Mouse (Mus musculus) megakaryocyte, embryonic 14.5 days (primary cell): ENCODE results near the gene Cpxm2. TPM values are rescaled to one million over a fixed set of nuclear protein-coding genes. Genes with fewer than 3 reads are reported as not detected.

Experiments
- H3K27me3 ChIP-seq: replicated peaks from 2 replicates; pipeline ENCODE3; 2012; ENCODE audit warnings: inconsistent platforms
- H3K36me3 ChIP-seq: replicated peaks from 2 replicates; pipeline ENCODE3; 2012; ENCODE audit warnings: low read length, inconsistent platforms, mixed read lengths
- H3K4me1 ChIP-seq: 2 replicates; pipeline ENCODE4 v1.6.1; 2012; ENCODE audit warnings: inconsistent platforms
- H3K4me3 ChIP-seq: replicated peaks from 2 replicates; pipeline ENCODE3; 2012; ENCODE audit warnings: moderate library complexity, mild to moderate bottlenecking, inconsistent platforms
- H3K9me3 ChIP-seq: 2 replicates; pipeline ENCODE4 v1.6.1; 2012; ENCODE audit warnings: inconsistent platforms
- FLI1 ChIP-seq: IDR thresholded peaks from 2 replicates; pipeline ENCODE4 v1.6.1; 2012; ENCODE audit warnings: low read length, inconsistent platforms, mixed read lengths
- GATA1 ChIP-seq: IDR thresholded peaks from 3 replicates; pipeline ENCODE4 v1.6.1; 2012; ENCODE audit warnings: mixed read lengths, low read length, inconsistent platforms, borderline replicate concordance
- polyA plus RNA-seq: library from polyadenylated mRNA; stranded (reverse); fragments of >175 nt; gene quantifications from 2 replicates; pipeline ENCODE4 v1.2.3, GENCODE M21; 2012; ENCODE audit warnings: low replicate concordance; ENCODE audit not compliant: insufficient read depth

Cpxm2 gene
- polyA plus RNA-seq, 1 experiment, result not detected

DNA sequence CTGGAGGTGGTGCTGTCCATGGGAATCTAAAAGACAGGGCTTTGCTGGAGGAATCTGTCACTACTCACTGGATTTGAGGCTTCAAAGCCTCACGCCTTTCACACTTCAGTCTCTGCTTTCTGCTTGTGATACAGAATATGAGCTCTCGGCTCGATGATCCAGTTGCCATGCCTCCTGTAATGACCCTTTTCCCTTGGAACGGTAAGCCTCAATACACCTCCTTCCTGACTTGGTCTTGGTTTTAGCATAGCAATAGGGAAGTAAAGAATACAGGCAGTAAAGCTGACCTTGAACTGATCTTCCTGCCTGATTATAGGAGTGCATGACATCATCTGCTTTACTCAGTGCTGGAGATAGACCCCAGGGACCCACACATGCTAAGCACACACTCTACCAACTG is 49.2 kb downstream of the Cpxm2 start:
- no peak for TF ChIP-seq FLI1
- TF ChIP-seq GATA1, result no peak
- H3K4me3 ChIP-seq, result no peak overlapping the region
- H3K36me3 ChIP-seq, result no peaks in the 10 kb centered on the region
- H3K4me1 ChIP-seq, result no peaks in the 10 kb centered on the region
- 0 out of 2 replicates have a peak, but pooled peaks cover 3% of the 10 kb centered on the region for H3K9me3 ChIP-seq
- H3K27me3 ChIP-seq, result no peaks in the 10 kb centered on the region

DNA sequence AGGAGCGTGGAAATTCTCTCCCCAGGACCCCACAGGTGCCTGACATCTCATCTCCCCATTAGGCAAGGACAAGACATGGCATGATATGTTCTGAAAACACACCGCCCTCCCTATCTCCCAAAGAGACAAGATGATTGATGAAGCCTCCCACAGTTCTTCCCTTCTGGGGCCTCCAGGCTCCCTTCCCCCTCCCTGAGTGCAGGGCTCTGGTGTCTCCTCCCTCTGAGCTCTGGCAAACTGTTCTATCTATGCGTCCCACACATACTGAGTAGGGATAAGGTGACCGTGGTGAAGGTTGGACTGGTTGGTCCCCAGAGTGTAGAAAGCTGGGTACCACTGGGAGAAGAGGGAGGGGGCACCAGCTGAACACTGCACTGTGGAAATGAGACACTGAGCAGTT is 56.1 kb downstream of the Cpxm2 start:
- H3K4me1 ChIP-seq, result no peaks in the 10 kb centered on the region
- H3K27me3 ChIP-seq, result no peaks in the 10 kb centered on the region
- H3K9me3 ChIP-seq, result peaks cover 12% of the 10 kb centered on the region
- TF ChIP-seq FLI1 (no peak), GATA1 (no peak)
- no peaks in the 10 kb centered on the region for H3K36me3 ChIP-seq
- no peak overlapping the region for H3K4me3 ChIP-seq

DNA sequence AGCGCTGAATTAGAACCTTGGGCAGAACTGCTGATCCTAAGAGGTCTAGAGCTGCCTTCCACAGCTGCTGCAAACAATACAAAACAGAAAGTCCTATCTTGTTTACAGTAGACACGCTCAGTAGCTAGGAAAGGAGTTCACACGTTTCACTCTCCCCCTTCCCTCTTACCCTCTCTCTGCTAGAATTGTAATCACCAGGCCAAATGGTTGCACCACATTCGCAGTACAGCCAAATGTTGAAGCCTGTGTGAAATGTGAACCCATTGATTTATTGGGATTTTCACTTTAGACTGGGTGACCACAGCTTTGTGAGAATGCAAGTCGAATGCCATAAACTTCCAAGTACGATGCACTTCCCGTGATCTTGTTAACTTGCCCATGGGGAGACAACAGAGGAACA is 59.9 kb downstream of the Cpxm2 start:
- H3K36me3 ChIP-seq, result no peaks in the 10 kb centered on the region
- H3K4me1 ChIP-seq, result no peaks in the 10 kb centered on the region
- no peak overlapping the region for H3K4me3 ChIP-seq
- H3K9me3 ChIP-seq, result peaks cover 11% of the 10 kb centered on the region
- no peaks in the 10 kb centered on the region for H3K27me3 ChIP-seq
- no peak for TF ChIP-seq GATA1
- no peak for TF ChIP-seq FLI1

DNA sequence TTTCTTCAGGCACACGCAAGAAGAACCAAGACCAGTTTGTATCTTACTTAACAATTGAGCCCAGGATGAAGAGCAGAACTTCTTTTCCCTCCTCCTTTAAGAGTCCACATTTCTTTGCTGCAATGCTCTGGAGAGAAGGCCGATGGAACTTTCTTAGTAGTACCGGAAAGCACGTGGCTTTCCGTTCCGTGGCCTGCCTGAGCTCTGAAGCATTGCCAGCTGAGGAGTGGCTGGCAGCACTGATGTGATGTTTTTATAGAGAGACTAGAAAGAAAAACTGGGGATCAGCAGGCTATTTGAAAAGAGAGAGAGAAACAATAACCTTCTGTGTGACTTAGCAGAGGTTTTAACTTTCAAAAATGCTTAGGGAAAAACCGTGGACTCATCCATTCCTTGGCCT is 63.0 kb downstream of the Cpxm2 start:
- Histone ChIP-seq H3K4me3 (no peak overlapping the region), H3K4me1 (no peaks in the 10 kb centered on the region), H3K27me3 (peaks cover 2% of the 10 kb centered on the region), H3K36me3 (no peaks in the 10 kb centered on the region), H3K9me3 (peaks cover 3% of the 10 kb centered on the region; the same call in 1 of the 2 replicates)
- TF ChIP-seq GATA1 (no peak), FLI1 (no peak)

GRCm38 (mm10) chr7:132088606-132089005 is 65.9 kb downstream of the Cpxm2 start:
- Histone ChIP-seq H3K9me3 (no peaks in the 10 kb centered on the region), H3K4me1 (no peaks in the 10 kb centered on the region), H3K4me3 (no peak overlapping the region), H3K36me3 (no peaks in the 10 kb centered on the region), H3K27me3 (peaks cover 2% of the 10 kb centered on the region)
- TF ChIP-seq FLI1, result no peak
- no peak for TF ChIP-seq GATA1

- Histone ChIP-seq H3K9me3 (no peaks in the 10 kb centered on the region), H3K27me3 (peaks cover 2% of the 10 kb centered on the region), H3K4me3 (no peak overlapping the region), H3K36me3 (no peaks in the 10 kb centered on the region), H3K4me1 (no peaks in the 10 kb centered on the region)
- TF ChIP-seq GATA1 (no peak), FLI1 (no peak)
These were observed 66.4 kb downstream of the Cpxm2 start for GRCm38 (mm10) chr7:132088181-132088580.

GRCm38 (mm10) chr7:132075825-132076224 is 78.7 kb downstream of the Cpxm2 start:
- no peak overlapping the region for H3K4me3 ChIP-seq
- H3K4me1 ChIP-seq, result no peaks in the 10 kb centered on the region
- H3K27me3 ChIP-seq, result peaks cover 4% of the 10 kb centered on the region
- H3K9me3 ChIP-seq, result peaks cover 24% of the 10 kb centered on the region
- no peaks in the 10 kb centered on the region for H3K36me3 ChIP-seq
- TF ChIP-seq GATA1, result no peak
- TF ChIP-seq FLI1, result no peak

- H3K27me3 ChIP-seq, result peaks cover 4% of the 10 kb centered on the region
- TF ChIP-seq FLI1, result no peak
- H3K4me1 ChIP-seq, result no peaks in the 10 kb centered on the region
- H3K9me3 ChIP-seq, result peaks cover 24% of the 10 kb centered on the region
- H3K4me3 ChIP-seq, result no peak overlapping the region
- no peaks in the 10 kb centered on the region for H3K36me3 ChIP-seq
These were observed 80.0 kb downstream of the Cpxm2 start for GRCm38 (mm10) chr7:132074503-132074902.

DNA sequence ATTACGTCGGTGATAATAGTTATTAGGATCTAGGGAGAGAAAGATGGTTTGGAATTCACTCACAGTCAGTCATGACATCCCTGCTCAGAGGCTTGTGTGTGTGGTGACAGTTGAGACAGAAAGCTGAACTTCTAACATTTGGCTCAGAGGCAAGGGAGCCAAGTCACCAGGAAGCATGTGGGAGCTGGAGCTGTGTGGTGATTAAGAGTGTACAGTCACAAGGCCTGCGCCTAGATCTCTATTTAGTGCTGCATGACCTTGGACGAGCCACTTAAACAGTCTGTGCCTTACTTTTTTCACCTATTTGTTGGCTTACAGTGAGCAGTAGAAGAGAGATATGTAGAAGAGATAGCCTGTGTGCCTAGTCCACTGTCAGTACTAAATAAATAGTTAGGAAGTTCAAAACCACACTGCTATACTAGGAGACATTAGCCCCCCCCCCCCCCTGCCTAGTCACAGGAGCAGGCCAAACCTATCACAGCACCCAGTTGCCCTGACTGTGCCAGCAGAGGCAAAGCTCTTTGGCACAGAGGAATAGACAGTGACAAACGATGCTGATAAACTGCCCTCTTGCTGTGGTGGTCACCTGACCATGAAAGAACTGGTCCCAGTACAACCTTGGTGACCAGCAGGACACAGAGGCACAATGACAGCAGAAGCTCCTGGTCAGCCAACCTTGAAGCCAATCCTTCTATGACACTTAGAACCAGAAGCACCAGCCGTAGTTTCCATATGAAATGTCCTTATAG is 83.5 kb downstream of the Cpxm2 start:
- no peak for TF ChIP-seq FLI1
- no peaks in the 10 kb centered on the region for H3K27me3 ChIP-seq
- H3K36me3 ChIP-seq, result no peaks in the 10 kb centered on the region
- no peak overlapping the region for H3K4me3 ChIP-seq
- H3K9me3 ChIP-seq, result peaks cover 15% of the 10 kb centered on the region
- no peaks in the 10 kb centered on the region for H3K4me1 ChIP-seq

GRCm38 (mm10) chr7:132067951-132068350 is 86.6 kb downstream of the Cpxm2 start:
- peaks cover 8% of the 10 kb centered on the region for H3K9me3 ChIP-seq

GRCm38 (mm10) chr7:132067511-132067910 is 87.0 kb downstream of the Cpxm2 start:
- Histone ChIP-seq H3K4me3 (no peak overlapping the region), H3K27me3 (no peaks in the 10 kb centered on the region), H3K36me3 (no peaks in the 10 kb centered on the region), H3K4me1 (no peaks in the 10 kb centered on the region), H3K9me3 (peaks cover 6% of the 10 kb centered on the region)
- no peak for TF ChIP-seq FLI1

More at GRCm38 (mm10) chr7:132067951-132068350, 86.6 kb downstream of the Cpxm2 start:
- Histone ChIP-seq H3K27me3 (no peaks in the 10 kb centered on the region), H3K36me3 (no peaks in the 10 kb centered on the region), H3K4me1 (no peaks in the 10 kb centered on the region), H3K4me3 (no peak overlapping the region)
- no peak for TF ChIP-seq GATA1
